Mouse (Mus musculus) C2C12 (cell line): ENCODE results near the gene Tas2r144.

Experiments used
- CEBPB ChIP-seq: IDR thresholded peaks from one replicate; pipeline ENCODE4 v1.6.1; 2011; ENCODE audit warnings: low read depth, mild to moderate bottlenecking, control low read depth, moderate library complexity
- CTCF ChIP-seq: IDR thresholded peaks from one replicate; pipeline ENCODE4 v1.5.1; 2011; ENCODE audit not compliant: control insufficient read depth, insufficient read depth, insufficient read length
- FOSL1 ChIP-seq: IDR thresholded peaks from one replicate; pipeline ENCODE4 v1.8.0; 2011; ENCODE audit warnings: mild to moderate bottlenecking, low read length; ENCODE audit not compliant: poor library complexity, insufficient read depth, severe bottlenecking
- MAX ChIP-seq: IDR thresholded peaks from one replicate; pipeline ENCODE4 v1.6.1; 2011; ENCODE audit warnings: mild to moderate bottlenecking, control low read depth
- MYOD1 ChIP-seq: IDR thresholded peaks from one replicate; pipeline ENCODE4 v1.6.1; 2011; ENCODE audit warnings: low read depth; ENCODE audit not compliant: control insufficient read depth, insufficient read length
- MYOG ChIP-seq: IDR thresholded peaks from one replicate; pipeline ENCODE4 v1.6.1; 2011; ENCODE audit not compliant: control insufficient read depth, insufficient read length; ENCODE audit errors: extremely low read depth

GRCm38 (mm10) chr6:42247173-42247572, 32.0 kb downstream of the Tas2r144 start:
- TF ChIP-seq CTCF (no peak), MYOG (no peak), CEBPB (no peak), MAX (no peak), MYOD1 (no peak), FOSL1 (no peak)
